Mouse (Mus musculus) olfactory bulb, adult 2 months (tissue): ENCODE results near the gene Ankrd33.

Experiments
- CTCF ChIP-seq: fragments of 200-500 bp; IDR thresholded peaks from 2 replicates; pipeline ENCODE4 v1.5.1; 2012; ENCODE audit warnings: low read depth, mild to moderate bottlenecking, low read length, moderate library complexity; ENCODE audit not compliant: insufficient read depth
- POLR2A ChIP-seq: fragments of 200-500 bp; IDR thresholded peaks from 2 replicates; pipeline ENCODE4 v1.6.1; 2012; ENCODE audit warnings: mild to moderate bottlenecking, low read depth, low read length, moderate library complexity; ENCODE audit not compliant: insufficient read depth

DNA sequence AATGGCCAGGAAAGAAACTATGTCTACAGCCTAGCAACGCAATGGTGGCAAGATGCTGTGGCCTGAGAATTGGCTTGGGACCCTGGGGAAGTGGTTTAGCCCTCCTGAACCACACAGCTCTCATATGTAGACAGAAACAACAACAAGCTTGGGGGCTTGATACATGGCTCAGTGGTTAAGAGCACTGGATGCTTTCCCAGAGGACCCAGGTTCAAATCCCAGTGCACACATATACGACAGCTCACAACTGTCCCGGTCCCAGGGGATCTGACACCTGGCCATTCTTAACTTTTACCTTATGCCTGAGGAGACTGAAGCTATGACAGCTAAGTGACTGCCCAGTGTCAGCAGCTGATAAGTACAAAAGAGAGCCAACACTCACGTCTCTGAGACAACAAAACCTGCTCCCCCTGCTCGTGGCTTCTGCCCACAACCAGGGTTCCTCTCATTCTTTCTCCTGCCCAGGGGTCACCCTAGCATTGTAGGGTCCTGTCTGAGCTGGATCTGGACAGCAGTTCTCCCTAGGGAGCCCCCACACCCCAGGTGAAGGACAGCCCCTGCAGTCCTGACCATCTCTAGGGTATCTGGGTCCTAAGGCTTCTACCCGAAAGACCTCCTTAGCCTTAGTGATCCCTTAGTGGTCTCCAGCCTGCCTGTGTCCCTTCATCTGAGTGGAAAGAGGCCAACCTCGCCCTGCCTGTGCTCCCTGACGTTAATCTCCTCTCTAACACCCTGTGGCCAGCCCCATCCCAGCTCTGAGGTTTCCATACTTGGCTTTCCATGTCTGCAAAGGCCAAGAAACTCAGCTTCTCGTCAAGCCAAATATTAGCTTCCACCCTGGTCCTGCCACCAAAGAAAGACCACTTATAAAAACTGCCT, 6.1 kb downstream of the Ankrd33 start:
- TF ChIP-seq CTCF (no peak), POLR2A (no peak)
